Mouse (Mus musculus): ENCODE results near the gene Trim65.

DNA sequence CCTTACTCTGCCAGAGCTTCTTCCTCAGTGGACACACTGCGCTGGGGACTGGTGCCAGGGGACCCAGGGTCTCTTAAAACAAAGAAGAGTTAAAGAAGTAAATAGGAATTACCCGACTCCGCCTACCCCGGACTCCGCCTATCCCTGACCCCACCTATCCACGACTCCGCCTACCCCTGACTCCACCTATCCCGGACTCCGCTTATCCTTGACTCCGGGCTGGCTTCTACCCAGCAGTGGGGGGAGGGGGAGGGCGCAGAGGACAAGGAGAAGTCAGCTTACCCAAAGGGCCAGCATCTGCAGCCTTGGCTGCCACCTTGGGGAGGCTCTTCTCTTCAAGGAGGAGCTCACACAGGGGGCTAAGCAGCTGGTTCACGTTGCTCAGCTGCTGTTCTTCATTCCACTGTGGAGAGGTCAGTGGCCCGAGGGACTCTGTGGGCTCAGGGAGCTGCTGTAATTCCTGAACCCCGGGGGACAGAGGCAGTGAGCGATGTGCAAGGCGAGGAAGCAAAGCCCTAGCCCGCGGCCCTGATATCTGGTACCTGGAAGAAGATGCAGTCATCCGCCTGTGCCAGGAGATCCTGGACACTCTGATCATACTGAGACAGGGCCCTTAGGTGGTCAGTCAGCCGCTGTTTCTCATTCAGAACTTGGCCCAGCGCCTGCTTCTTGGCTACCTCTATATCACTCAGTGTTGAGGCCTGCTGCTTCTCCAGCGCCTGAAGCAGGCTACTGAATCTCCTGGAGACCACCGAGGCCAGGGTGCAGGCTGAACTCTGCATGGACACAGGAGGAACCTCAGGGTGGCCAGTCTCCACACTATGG, 3.6 kb downstream of the Trim65 start, which contains the start of gene Trim47:
- peak; percentile 31; the same call in 1 of the 2 replicates for TF ChIP-seq CTCF (IDR thresholded peaks at IDR 0.05)
- no peak for TF ChIP-seq EP300 (IDR thresholded peaks at IDR 0.05)
